Mouse (Mus musculus): ENCODE measurements around the gene Sod3.

- no peak for TF ChIP-seq CTCF (conservative IDR thresholded peaks at IDR 0.05; ENCODE audit: insufficient read depth, insufficient read length, low read depth, low read length)
- no peak for TF ChIP-seq POLR2A (IDR thresholded peaks at IDR 0.05; ENCODE audit: low read depth, low read length)
These were observed 10.9 kb upstream of the Sod3 start for GRCm38 (mm10) chr5:52352730-52353129.
